Mouse (Mus musculus): ENCODE data around the gene Ube2z.

The Ube2z gene

DNA sequence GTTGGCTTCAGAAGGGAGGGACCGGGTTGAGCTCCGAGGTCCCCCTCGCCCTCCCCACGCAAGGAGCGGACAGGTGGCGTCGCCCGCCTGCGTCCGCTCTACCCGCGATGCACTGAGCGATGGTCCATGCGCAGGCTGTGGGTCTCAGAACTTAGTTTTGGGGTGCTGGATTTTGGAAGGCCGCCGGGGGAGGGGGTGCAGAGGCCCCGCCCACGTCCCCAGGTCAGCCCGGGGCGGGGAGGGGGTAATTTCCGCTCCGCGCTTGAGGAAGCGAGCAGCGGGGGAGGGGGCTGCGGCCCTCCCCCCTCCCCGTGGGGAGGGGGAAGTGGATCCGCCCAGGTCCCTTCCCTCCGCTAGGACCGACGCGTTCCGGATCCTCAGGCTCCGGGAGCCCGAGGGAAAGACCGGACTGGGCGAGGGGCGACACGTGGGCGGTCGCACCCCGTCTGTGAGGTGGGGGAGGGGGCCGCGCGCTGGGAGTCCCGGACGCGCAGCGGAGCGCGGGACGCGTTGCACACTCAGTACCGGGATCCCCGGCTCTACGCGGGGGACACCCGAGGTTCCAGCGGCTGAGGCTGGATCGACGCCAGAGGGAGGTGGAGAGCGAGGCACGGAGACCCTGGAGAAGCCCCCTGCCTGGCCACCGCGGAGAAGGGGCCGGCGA is 58.2 kb downstream of the Ube2z start:
- no peak for DNase-seq (ENCODE audit: extremely low spot score, low spot score)

- DNase-seq (ENCODE audit: extremely low spot score, low spot score): peak; percentile 89
These were observed 58.8 kb downstream of the Ube2z start for GRCm38 (mm10) chr11:96006367-96006851.

GRCm38 (mm10) chr11:96005403-96006271 is 59.6 kb downstream of the Ube2z start, which contains the start of gene Igf2bp1:
TSS of gene Igf2bp1 (minus strand) at chr11:96005940.
- DNase-seq (ENCODE audit: extremely low spot score, low spot score): peak; percentile 83

GRCm38 (mm10) chr11:96004793-96005402 is 60.3 kb downstream of the Ube2z start:
- peak; percentile 74 for DNase-seq (ENCODE audit: extremely low spot score, low spot score)

- no peak for DNase-seq (ENCODE audit: extremely low spot score, low spot score)
These were observed 61.0 kb downstream of the Ube2z start for GRCm38 (mm10) chr11:96003969-96004792.

GRCm38 (mm10) chr11:96003100-96003900 is 61.9 kb downstream of the Ube2z start:
- peak; percentile 57 for DNase-seq (ENCODE audit: extremely low spot score, low spot score)
